Mouse (Mus musculus) pancreas, adult 10 weeks (tissue): Measurements from ENCODE around the gene Usp28. TPM values are rescaled to one million over a fixed set of nuclear protein-coding genes. Genes with fewer than 3 reads are reported as not detected.

Experiments
- polyA plus RNA-seq: library from polyadenylated mRNA; stranded (reverse); fragments of 350-450 nt; fragmentation: Illumina TruSeq; extraction: RNeasy Lipid Tissue Mini Kit (QIAGEN cat#74804); gene quantifications from one replicate; pipeline ENCODE4 v1.2.3, GENCODE M21; 2015; ENCODE audit warnings: low read depth, low replicate concordance; ENCODE audit not compliant: insufficient read depth

The Usp28 gene
- 2.0 TPM for polyA plus RNA-seq

GRCm38 (mm10) chr9:48984845-48985707, at the start of gene Usp28:
Usp28 (plus strand) TSS chr9:48985375.

GRCm38 (mm10) chr9:48964587-48965040, 20.6 kb upstream of the Usp28 start, which contains the start of gene Htr3b:
Htr3b (minus strand) TSS chr9:48964990.

GRCm38 (mm10) chr9:49055333-49056205, 70.4 kb downstream of the Usp28 start, which contains the start of gene Zw10:
Zw10 (plus strand) TSS chr9:49055613.

GRCm38 (mm10) chr9:49081107-49081506, 95.9 kb downstream of the Usp28 start, which contains the start of gene Tmprss5:
Tmprss5 (plus strand) TSS chr9:49081260.

Other genes with a start within 250 kb of the Usp28 start
- 4.3 TPM for gene Zbtb16, start 149.2 kb upstream of the Usp28 start, polyA plus RNA-seq
- gene Htr3a, start 74.3 kb upstream of the Usp28 start, polyA plus RNA-seq: 0.55 TPM
- gene Htr3b, start 20.4 kb upstream of the Usp28 start, polyA plus RNA-seq: not detected
- gene Zw10, start 70.2 kb downstream of the Usp28 start, polyA plus RNA-seq: 7.9 TPM
- not detected for gene Tmprss5, start 95.9 kb downstream of the Usp28 start, polyA plus RNA-seq